Mouse (Mus musculus) thymus, adult 2 months (tissue): Measurements from ENCODE around the gene Mcoln1.

ENCODE experiments used
- CTCF ChIP-seq: fragments of 200-500 bp; IDR thresholded peaks from 2 replicates; pipeline ENCODE4 v1.5.1; 2012; ENCODE audit warnings: mild to moderate bottlenecking, control low read depth, low read length, moderate library complexity, borderline replicate concordance; ENCODE audit not compliant: control insufficient read depth, poor library complexity, insufficient read depth; ENCODE audit errors: extremely low read depth
- POLR2A ChIP-seq: fragments of 200-500 bp; IDR thresholded peaks from 2 replicates; pipeline ENCODE4 v1.6.1; 2012; ENCODE audit warnings: mild to moderate bottlenecking, low read length, control low read depth, moderate library complexity; ENCODE audit not compliant: control insufficient read depth, poor library complexity, insufficient read depth; ENCODE audit errors: extremely low read depth

DNA sequence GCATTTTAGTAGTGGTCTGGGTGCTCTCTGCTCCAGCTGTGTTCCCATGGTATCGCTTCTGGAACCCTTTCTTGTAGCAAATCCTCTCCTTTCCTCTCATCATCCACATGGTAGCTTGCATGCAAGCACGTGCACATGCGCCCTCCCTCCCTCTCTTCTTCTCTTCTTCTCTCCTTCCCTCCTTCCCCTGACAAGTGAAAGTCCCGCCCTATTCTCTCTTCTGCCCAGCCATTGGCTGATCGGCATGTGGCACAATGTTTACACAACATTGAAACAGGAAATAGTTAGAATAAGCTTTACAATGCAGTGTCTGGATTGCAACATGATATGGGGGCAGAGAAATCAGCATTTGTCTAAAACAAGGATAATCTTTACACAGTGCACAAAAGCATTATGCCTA, 18.7 kb upstream of the Mcoln1 start:
- TF ChIP-seq POLR2A (no peak), CTCF (no peak)
